Mouse (Mus musculus) limb, embryonic 14.5 days (tissue): ENCODE results near the gene Sema4b. TPM values are rescaled to one million over a fixed set of nuclear protein-coding genes. Genes with fewer than 3 reads are reported as not detected.

Experiments
- ATAC-seq: fragments of 200-750 bp; cut with Nextera tagmentation; 2 replicates; pipeline ENCODE4 v1.8.0; 2017; ENCODE audit warnings: low read depth, moderate number of reproducible peaks, moderate TSS enrichment; ENCODE audit not compliant: low FRiP score
- DNase-seq: peaks from one replicate; pipeline ENCODE4 v3.0.0-alpha.2; 2015; ENCODE audit warnings: low spot score
- H3K27ac ChIP-seq: fragments of 300-500 bp; sonication (generic); replicated peaks from 2 replicates; pipeline ENCODE4 v1.5.1; 2014; ENCODE audit warnings: low read depth, mild to moderate bottlenecking, low read length, moderate library complexity, mixed read lengths
- H3K27me3 ChIP-seq: fragments of 300-500 bp; sonication (generic); 2 replicates; pipeline ENCODE4 v1.6.1; 2014; ENCODE audit warnings: low read length, mixed read lengths; ENCODE audit not compliant: control insufficient read depth, insufficient read depth
- H3K36me3 ChIP-seq: fragments of 300-500 bp; sonication (generic); 2 replicates; pipeline ENCODE4 v1.6.1; 2014; ENCODE audit warnings: mild to moderate bottlenecking, low read length, moderate library complexity, mixed read lengths; ENCODE audit not compliant: control insufficient read depth, insufficient read depth
- H3K4me1 ChIP-seq: fragments of 300-500 bp; sonication (generic); 2 replicates; pipeline ENCODE4 v1.6.1; 2014; ENCODE audit warnings: antibody characterized with exemption, low read length, mixed read lengths; ENCODE audit not compliant: control insufficient read depth, insufficient read depth
- H3K4me2 ChIP-seq: fragments of 300-500 bp; sonication (generic); replicated peaks from 2 replicates; pipeline ENCODE4 v1.6.1; 2014; ENCODE audit warnings: low read depth, mild to moderate bottlenecking, low read length, moderate library complexity; ENCODE audit not compliant: severe bottlenecking
- H3K4me3 ChIP-seq: fragments of 300-500 bp; sonication (generic); replicated peaks from 2 replicates; pipeline ENCODE4 v1.5.1; 2014; ENCODE audit warnings: low read length
- H3K9ac ChIP-seq: fragments of 300-500 bp; sonication (generic); 2 replicates; pipeline ENCODE4 v1.6.1; 2014; ENCODE audit warnings: mild to moderate bottlenecking, low read depth, low read length, moderate library complexity; ENCODE audit not compliant: severe bottlenecking
- H3K9me3 ChIP-seq: fragments of 300-500 bp; sonication (generic); 2 replicates; pipeline ENCODE4 v1.6.1; 2016; ENCODE audit warnings: low read length; ENCODE audit not compliant: control insufficient read depth
- POLR2A ChIP-seq: fragments of 200-500 bp; IDR thresholded peaks from 2 replicates; pipeline ENCODE4 v1.8.0; 2012; ENCODE audit warnings: inconsistent platforms, mild to moderate bottlenecking, moderate library complexity, borderline replicate concordance; ENCODE audit not compliant: insufficient read depth, insufficient read length; ENCODE audit errors: extremely low read depth
- WGBS: fragments of 180-500 bp; shearing (Covaris S2); extraction: QIAGEN DNeasy Blood & Tissue Kit; methylation state at CpG from one replicate; pipeline ENCODE4 v1.1.7; 2014; 5-methylcytosine and 5-hydroxymethylcytosine counted together
- polyA plus RNA-seq, 2 experiments: library from polyadenylated mRNA; depleted of rRNA in 1 of 2; stranded (reverse) in 1 of 2; unstranded in 1 of 2; fragments of >200 nt; fragmentation: Nextera tagmentation in 1 of 2; extraction: Ambion mirVana in 1 of 2; gene quantifications; 2 replicates each; pipeline versions ENCODE4 v1.2.1 to v1.2.3; 2012 to 2014

Gene Sema4b
- polyA plus RNA-seq, 2 experiments: 8.2 to 11.5 TPM

DNA sequence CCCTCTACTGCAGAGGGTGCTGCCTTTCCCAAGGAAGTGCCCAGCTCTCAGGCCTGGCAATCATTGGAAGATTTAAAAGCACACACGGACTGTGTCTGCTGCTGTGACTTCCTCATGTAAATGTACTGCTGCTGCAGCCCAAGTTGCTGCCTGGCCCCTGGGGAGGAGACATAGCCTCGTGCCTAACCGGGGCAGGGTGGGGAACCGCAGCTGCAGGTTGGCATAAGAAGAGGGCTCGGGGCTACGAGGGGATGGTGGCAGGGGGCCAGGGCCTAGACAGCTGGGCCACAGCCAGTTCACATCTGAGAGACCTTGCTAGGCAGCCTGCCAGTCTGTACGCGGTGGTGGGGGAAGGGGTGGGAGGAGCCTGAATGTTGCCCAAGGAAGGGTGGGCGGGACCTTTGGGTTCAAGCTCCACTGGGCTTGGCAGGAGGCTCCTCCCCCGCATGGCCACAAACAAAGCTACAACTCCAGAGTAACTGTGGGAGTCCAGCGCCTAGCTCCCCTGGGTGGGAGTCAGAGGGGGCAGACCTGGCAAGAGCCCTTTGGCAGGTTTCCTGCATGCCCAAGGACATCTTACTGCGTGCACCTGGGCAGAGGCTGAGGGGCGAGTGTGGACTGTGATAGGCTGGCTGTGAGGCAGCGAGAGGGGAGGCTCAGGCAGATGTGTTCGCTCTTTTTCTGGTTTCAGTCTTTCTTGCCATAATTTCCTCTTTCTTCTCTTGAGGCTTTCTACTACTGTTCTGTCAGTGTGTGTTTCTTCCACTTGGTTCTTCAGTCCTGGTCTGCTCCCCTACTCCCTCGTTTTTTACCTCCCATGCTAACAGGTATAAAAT, 5.8 kb downstream of the Sema4b start:
- Histone ChIP-seq H3K36me3 (no peaks in the 10 kb centered on the region), H3K9ac (0 out of 2 replicates have a peak overlapping the region, but pooled peaks have one; percentile 44), H3K9me3 (no peaks in the 10 kb centered on the region), H3K27ac (peak overlapping the region; percentile 75), H3K4me1 (peaks cover 32% of the 10 kb centered on the region), H3K4me2 (peak overlapping the region; percentile 45), H3K4me3 (peak overlapping the region; percentile 23), H3K27me3 (no peaks in the 10 kb centered on the region)
- WGBS: 5% methylated on average over 16 of the region's 16 CpGs
- ATAC-seq: peak; percentile 73
- peak; percentile 84 for DNase-seq
- no peak for TF ChIP-seq POLR2A

DNA sequence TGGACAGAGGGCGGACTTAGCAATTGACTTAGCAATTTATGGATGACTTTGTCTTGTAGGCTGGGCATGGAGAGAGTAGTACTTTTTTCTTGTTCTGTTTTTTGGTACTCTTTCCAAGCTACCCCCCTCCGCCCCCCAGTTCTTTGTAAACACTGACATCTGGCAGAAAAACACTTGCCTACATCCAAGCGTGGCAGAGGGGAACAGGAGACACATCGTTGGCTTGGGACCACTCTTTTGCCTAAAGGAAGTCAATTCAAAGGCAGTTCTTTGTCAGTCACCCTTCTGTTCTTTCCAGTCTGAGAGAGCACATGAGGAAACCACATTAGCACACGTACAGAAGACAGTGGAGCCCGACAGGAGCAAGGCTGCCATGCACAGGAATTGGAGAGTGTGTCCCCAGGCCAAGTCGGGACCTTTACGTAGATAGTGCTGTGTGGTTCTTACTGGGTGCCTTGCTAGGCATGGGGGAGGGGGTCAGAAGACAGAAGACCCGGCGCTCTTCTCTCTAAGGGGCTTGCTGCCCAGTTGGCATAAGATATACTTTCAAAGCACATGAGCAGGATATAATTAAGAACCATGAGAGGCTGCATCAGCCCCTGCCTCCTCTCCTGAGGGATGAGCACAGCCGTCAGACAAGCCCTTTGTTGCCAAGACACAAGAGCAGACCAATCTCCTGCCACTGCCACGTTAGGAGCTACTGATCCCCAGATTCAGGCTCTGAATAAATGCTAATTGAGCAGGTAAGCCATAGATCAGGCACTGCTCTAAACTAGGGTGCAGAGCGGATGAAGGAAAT, 7.5 kb downstream of the Sema4b start:
- no peak for ATAC-seq
- Histone ChIP-seq H3K27me3 (no peaks in the 10 kb centered on the region), H3K9ac (no peak overlapping the region), H3K4me3 (no peak overlapping the region), H3K36me3 (no peaks in the 10 kb centered on the region), H3K9me3 (no peaks in the 10 kb centered on the region), H3K4me1 (peaks cover 30% of the 10 kb centered on the region), H3K4me2 (no peak overlapping the region), H3K27ac (no peak overlapping the region)
- WGBS: 77% methylated on average over 13 of the region's 13 CpGs
- DNase-seq: no peak
- TF ChIP-seq POLR2A: no peak

- no peak overlapping the region for H3K4me3 ChIP-seq
- H3K27ac ChIP-seq: no peak overlapping the region
- no peaks in the 10 kb centered on the region for H3K9me3 ChIP-seq
- ATAC-seq (no peak), DNase-seq (no peak)
- no peak overlapping the region for H3K9ac ChIP-seq
- H3K36me3 ChIP-seq: no peaks in the 10 kb centered on the region
- TF ChIP-seq POLR2A: no peak
- H3K4me1 ChIP-seq: peaks cover 39% of the 10 kb centered on the region
- H3K27me3 ChIP-seq: no peaks in the 10 kb centered on the region
- no peak overlapping the region for H3K4me2 ChIP-seq
- 91% methylated on average over 5 of the region's 5 CpGs for WGBS
Observed at GRCm38 (mm10) chr7:80195146-80195545, 8.5 kb downstream of the Sema4b start.

- ATAC-seq: no peak
- DNase-seq: no peak
Observed at GRCm38 (mm10) chr7:80195576-80196263, 9.1 kb downstream of the Sema4b start.

DNA sequence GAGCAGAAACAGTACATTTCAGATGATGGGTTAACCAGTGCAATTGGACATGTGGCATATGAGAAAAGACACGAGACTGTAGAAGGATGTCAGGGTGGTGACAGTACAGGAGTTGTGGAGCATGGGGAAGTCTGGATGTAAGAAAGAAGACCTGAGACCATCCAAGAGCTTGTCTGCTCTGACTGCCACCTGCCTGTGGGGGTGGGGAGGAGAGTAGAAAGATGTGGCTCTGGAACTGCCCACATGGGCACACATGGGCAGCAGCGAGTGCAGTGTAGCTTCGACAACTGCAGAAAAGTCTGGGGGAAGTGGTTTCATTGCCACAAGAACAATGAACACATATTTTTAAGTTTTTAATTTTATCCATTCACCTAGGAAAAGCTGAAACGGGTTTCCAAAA, 10.7 kb downstream of the Sema4b start:
- WGBS: 19% methylated on average over 4 of the region's 4 CpGs
- Histone ChIP-seq H3K27ac (peak overlapping the region; percentile 92), H3K4me2 (peak overlapping the region; percentile 89), H3K4me3 (peak overlapping the region; percentile 80), H3K4me1 (peaks cover 36% of the 10 kb centered on the region), H3K9me3 (no peaks in the 10 kb centered on the region), H3K9ac (peak overlapping the region; percentile 79; the same call in 1 of the 2 replicates), H3K27me3 (no peaks in the 10 kb centered on the region), H3K36me3 (peaks cover 6% of the 10 kb centered on the region; the same call in 1 of the 2 replicates)
- no peak for TF ChIP-seq POLR2A
- ATAC-seq (no peak), DNase-seq (no peak)

More at GRCm38 (mm10) chr7:80195576-80196263, 9.1 kb downstream of the Sema4b start:
- Histone ChIP-seq H3K27ac (no peak overlapping the region), H3K36me3 (no peaks in the 10 kb centered on the region), H3K9ac (no peak overlapping the region), H3K4me1 (peaks cover 45% of the 10 kb centered on the region), H3K4me2 (no peak overlapping the region), H3K27me3 (no peaks in the 10 kb centered on the region), H3K4me3 (no peak overlapping the region), H3K9me3 (no peaks in the 10 kb centered on the region)
- no peak for TF ChIP-seq POLR2A
- WGBS: 91% methylated on average over 10 of the region's 11 CpGs
